Mouse (Mus musculus): ENCODE measurements at regions not wholly inside any gene's neighbourhood (a gene's known extent, or its start where the extent isn't known, plus 50 kb on each side); places are given as distances from the start of the nearest gene placed in this dataset.
A peak's percentile ranks its signal among the peaks of the same experiment; 100 is the strongest.

DNA sequence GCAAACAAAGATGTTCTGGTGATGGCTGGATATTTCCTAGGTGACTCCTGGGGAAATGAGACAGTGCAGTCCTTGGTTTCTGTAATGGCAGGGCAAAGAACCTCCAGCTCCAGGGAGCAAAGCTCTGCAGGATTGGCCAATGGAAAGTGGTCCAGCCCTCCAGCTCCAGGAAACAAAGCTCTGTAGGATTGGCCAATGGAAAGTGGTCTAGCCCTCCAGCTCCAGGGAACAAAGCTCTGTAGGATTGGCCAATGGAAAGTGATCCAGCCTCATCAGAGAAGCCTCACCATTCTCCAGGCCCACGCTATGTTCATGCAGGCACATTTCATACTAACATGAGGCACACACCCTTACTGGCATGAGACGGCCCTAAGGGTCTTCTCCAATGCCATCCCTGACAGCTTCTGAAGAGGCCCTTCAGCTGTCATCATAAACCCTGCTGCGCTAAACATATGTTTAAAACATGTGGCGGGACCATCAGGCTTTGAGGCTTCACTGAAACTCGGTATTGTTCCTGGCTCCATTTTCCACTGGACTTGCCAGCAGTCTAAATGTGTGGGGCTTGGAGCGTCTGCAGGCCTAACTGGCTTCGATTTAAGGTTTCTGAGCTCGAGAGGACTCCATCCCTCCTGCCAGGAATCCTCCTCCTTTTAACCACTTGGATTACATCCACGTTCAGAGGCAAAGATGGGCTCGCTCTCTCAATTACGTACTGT lies 175.3 kb upstream of the Ccdc54 start:
- no peaks in the 10 kb centered on the region for H3K4me1 ChIP-seq (ENCODE audit: control insufficient read depth, insufficient read depth, low read length)
- H3K4me3 ChIP-seq = no peak overlapping the region
- H3K9ac ChIP-seq (ENCODE audit: low read depth, low read length) = no peak overlapping the region
- H3K36me3 ChIP-seq (ENCODE audit: control insufficient read depth, insufficient read depth, low read length) = no peaks in the 10 kb centered on the region
- WGBS = 75% methylated on average over 11 of the region's 11 CpGs
- intact Hi-C loops (cut with DNase I) = no loop called here
- H3K27ac ChIP-seq = no peak overlapping the region
- TF ChIP-seq CTCF (IDR thresholded peaks at IDR 0.05) (no peak), EP300 (IDR thresholded peaks at IDR 0.05; ENCODE audit: insufficient read depth, low read depth, low read length) (no peak), POLR2A (IDR thresholded peaks at IDR 0.05; ENCODE audit: insufficient read depth, low read depth, low read length) (no peak)
- no peaks in the 10 kb centered on the region for H3K27me3 ChIP-seq (ENCODE audit: control insufficient read depth, insufficient read depth, low read length)
- DNase-seq = no peak
- no peaks in the 10 kb centered on the region for H3K79me2 ChIP-seq (replicated peaks; ENCODE audit: control insufficient read depth, insufficient read depth, low read length)

- Histone ChIP-seq H3K27ac (no peak overlapping the region), H3K79me2 (replicated peaks; ENCODE audit: control insufficient read depth, insufficient read depth, low read length) (no peaks in the 10 kb centered on the region), H3K4me3 (no peak overlapping the region), H3K9ac (ENCODE audit: low read depth, low read length) (no peak overlapping the region), H3K27me3 (ENCODE audit: control insufficient read depth, insufficient read depth, low read length) (no peaks in the 10 kb centered on the region), H3K36me3 (ENCODE audit: control insufficient read depth, insufficient read depth, low read length) (no peaks in the 10 kb centered on the region), H3K4me1 (ENCODE audit: control insufficient read depth, insufficient read depth, low read length) (no peaks in the 10 kb centered on the region)
- no peak for DNase-seq
- intact Hi-C loops (cut with DNase I) = no loop called here
- WGBS = 93% methylated on average over 3 of the region's 3 CpGs
- TF ChIP-seq CTCF (IDR thresholded peaks at IDR 0.05) = no peak
- TF ChIP-seq POLR2A (IDR thresholded peaks at IDR 0.05; ENCODE audit: insufficient read depth, low read depth, low read length) = no peak
- TF ChIP-seq EP300 (IDR thresholded peaks at IDR 0.05; ENCODE audit: insufficient read depth, low read depth, low read length) = no peak
Measured at GRCm38 (mm10) chr16:50762096-50762495, 171.1 kb upstream of the Ccdc54 start.

DNA sequence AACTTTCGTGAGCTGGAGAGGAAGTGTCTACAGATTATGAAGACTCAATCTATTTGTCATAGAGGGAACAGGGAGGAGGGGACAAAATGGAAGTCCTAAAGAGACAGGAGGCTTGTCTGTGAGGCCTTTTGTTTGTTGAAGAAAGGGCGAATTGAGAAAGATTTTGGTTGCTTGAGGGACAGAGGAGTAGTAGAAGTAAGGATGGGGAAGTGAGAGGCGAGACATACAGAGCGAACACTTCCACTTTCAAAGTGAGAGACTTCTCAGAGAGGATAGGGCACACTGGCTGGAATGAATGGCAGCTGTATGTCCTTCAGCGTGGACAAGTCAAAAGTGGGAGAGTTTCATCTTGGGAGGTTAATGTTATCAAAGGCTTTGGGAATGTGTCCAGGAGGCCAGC lies 169.0 kb upstream of the Ccdc54 start:
- 73% methylated on average over 5 of the region's 5 CpGs for WGBS
- no peaks in the 10 kb centered on the region for H3K36me3 ChIP-seq (ENCODE audit: control insufficient read depth, insufficient read depth, low read length)
- intact Hi-C loops (cut with DNase I) = no loop called here
- H3K9ac ChIP-seq (ENCODE audit: low read depth, low read length) = no peak overlapping the region
- no peak overlapping the region for H3K27ac ChIP-seq
- no peaks in the 10 kb centered on the region for H3K79me2 ChIP-seq (replicated peaks; ENCODE audit: control insufficient read depth, insufficient read depth, low read length)
- TF ChIP-seq EP300 (IDR thresholded peaks at IDR 0.05; ENCODE audit: insufficient read depth, low read depth, low read length) (no peak), POLR2A (IDR thresholded peaks at IDR 0.05; ENCODE audit: insufficient read depth, low read depth, low read length) (no peak), CTCF (IDR thresholded peaks at IDR 0.05) (no peak)
- no peak for DNase-seq
- peaks cover 1% of the 10 kb centered on the region; the same call in 1 of the 2 replicates for H3K4me1 ChIP-seq (ENCODE audit: control insufficient read depth, insufficient read depth, low read length)
- H3K4me3 ChIP-seq = no peak overlapping the region
- H3K27me3 ChIP-seq (ENCODE audit: control insufficient read depth, insufficient read depth, low read length) = no peaks in the 10 kb centered on the region

- Histone ChIP-seq H3K9ac (ENCODE audit: low read depth, low read length) (no peak overlapping the region), H3K4me3 (no peak overlapping the region), H3K27me3 (ENCODE audit: control insufficient read depth, insufficient read depth, low read length) (no peaks in the 10 kb centered on the region), H3K27ac (no peak overlapping the region), H3K36me3 (ENCODE audit: control insufficient read depth, insufficient read depth, low read length) (peaks cover 2% of the 10 kb centered on the region; the same call in 1 of the 2 replicates), H3K4me1 (ENCODE audit: control insufficient read depth, insufficient read depth, low read length) (peaks cover 5% of the 10 kb centered on the region), H3K79me2 (replicated peaks; ENCODE audit: control insufficient read depth, insufficient read depth, low read length) (no peaks in the 10 kb centered on the region)
- WGBS = 47% methylated on average over 4 of the region's 4 CpGs
- intact Hi-C loops (cut with DNase I) = loop anchor here (2.0 kb wide), 1 partner anchor 502 kb away; no protein-coding TSS in a partner anchor
- peak; percentile 47 to 57 for DNase-seq
- no peak for TF ChIP-seq POLR2A (IDR thresholded peaks at IDR 0.05; ENCODE audit: insufficient read depth, low read depth, low read length)
- TF ChIP-seq CTCF (IDR thresholded peaks at IDR 0.05) = peak; percentile 90
- 0 out of 2 replicates have a peak, but pooled peaks have one; percentile 61 for TF ChIP-seq EP300 (IDR thresholded peaks at IDR 0.05; ENCODE audit: insufficient read depth, low read depth, low read length)
Measured at GRCm38 (mm10) chr16:50756696-50757095, 165.7 kb upstream of the Ccdc54 start.

DNA sequence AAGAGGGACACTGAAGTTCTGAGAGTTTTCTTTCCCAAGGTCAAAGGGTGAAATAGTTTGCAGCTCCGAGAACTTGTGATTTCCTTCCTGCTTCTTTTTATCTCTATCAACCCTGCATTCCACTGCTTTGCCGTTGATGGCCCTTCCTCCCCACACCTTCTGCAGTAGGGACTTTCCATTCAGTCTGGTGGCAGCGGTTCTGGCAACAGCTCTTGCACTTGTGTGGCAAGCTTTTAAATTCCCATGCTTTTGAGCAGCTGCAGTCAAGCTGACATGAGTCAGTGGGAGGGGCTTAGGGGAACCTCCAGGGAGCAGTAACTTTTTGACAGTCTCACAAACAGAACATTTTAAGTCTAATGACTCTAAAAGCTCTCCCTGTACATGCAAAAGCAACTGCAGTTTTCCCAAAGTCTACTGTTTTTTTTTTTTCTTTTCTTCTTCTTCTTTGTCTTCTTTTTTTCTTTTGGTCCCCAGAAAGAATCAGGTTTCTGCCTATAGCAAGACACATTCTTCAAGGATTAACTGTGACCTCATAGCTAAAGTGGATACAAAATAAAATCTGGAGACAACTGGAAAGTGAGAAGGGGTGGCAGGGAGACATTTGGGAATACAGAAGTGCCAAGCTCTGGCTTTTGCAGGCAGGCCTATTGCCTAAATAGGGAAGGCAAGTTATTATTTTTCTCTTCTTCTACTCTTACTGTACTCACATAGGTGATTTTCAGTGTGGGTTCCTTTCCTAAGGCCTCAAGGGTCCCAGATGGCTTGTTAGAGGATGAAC lies 162.8 kb upstream of the Ccdc54 start:
- no peak for TF ChIP-seq CTCF (IDR thresholded peaks at IDR 0.05)
- TF ChIP-seq EP300 (IDR thresholded peaks at IDR 0.05; ENCODE audit: insufficient read depth, low read depth, low read length) = no peak
- peak; percentile 54; the same call in 1 of the 2 replicates for TF ChIP-seq POLR2A (IDR thresholded peaks at IDR 0.05; ENCODE audit: insufficient read depth, low read depth, low read length)
- no peak overlapping the region for H3K9ac ChIP-seq (ENCODE audit: low read depth, low read length)
- no peak overlapping the region for H3K4me3 ChIP-seq
- H3K36me3 ChIP-seq (ENCODE audit: control insufficient read depth, insufficient read depth, low read length) = peaks cover 3% of the 10 kb centered on the region; the same call in 1 of the 2 replicates
- under 1% methylated on average over 3 of the region's 3 CpGs for WGBS
- intact Hi-C loops (cut with DNase I) = loop anchor here (1.0 to 5.0 kb wide), 2 partner anchors 226 to 322 kb away; partner anchors contain the start of gene Bbx
- peak; percentile 67 to 71 for DNase-seq
- peaks cover 7% of the 10 kb centered on the region for H3K4me1 ChIP-seq (ENCODE audit: control insufficient read depth, insufficient read depth, low read length)
- H3K79me2 ChIP-seq (replicated peaks; ENCODE audit: control insufficient read depth, insufficient read depth, low read length) = no peaks in the 10 kb centered on the region
- H3K27me3 ChIP-seq (ENCODE audit: control insufficient read depth, insufficient read depth, low read length) = no peaks in the 10 kb centered on the region
- peak overlapping the region; percentile 68 for H3K27ac ChIP-seq
